Mouse (Mus musculus) C2C12 (cell line): ENCODE results near the gene Mpzl1.

Experiments used
- CTCF ChIP-seq: IDR thresholded peaks from one replicate; pipeline ENCODE4 v1.5.1; 2011; ENCODE audit not compliant: control insufficient read depth, insufficient read depth, insufficient read length
- FOSL1 ChIP-seq: IDR thresholded peaks from one replicate; pipeline ENCODE4 v1.8.0; 2011; ENCODE audit warnings: mild to moderate bottlenecking, low read length; ENCODE audit not compliant: poor library complexity, insufficient read depth, severe bottlenecking

GRCm38 (mm10) chr1:165594699-165595421, 39.5 kb downstream of the Mpzl1 start:
- no peak for TF ChIP-seq CTCF
- no peak for TF ChIP-seq FOSL1
